Mouse (Mus musculus) hindbrain, embryonic 12.5 days (tissue): ENCODE results near the gene Usp16. TPM values are rescaled to one million over a fixed set of nuclear protein-coding genes. Genes with fewer than 3 reads are reported as not detected.

Experiments used
- ATAC-seq: fragments of 200-750 bp; cut with Nextera tagmentation; 2 replicates; pipeline ENCODE4 v1.8.0; 2017; ENCODE audit warnings: moderate TSS enrichment; ENCODE audit not compliant: low FRiP score
- H3K27ac ChIP-seq: fragments of 300-500 bp; sonication (generic); 2 replicates; pipeline ENCODE4 v1.5.1; 2016; ENCODE audit warnings: mild to moderate bottlenecking
- H3K27me3 ChIP-seq: fragments of 300-500 bp; sonication (generic); 2 replicates; pipeline ENCODE4 v1.6.1; 2016; ENCODE audit warnings: mild to moderate bottlenecking
- H3K36me3 ChIP-seq: fragments of 300-500 bp; sonication (generic); 2 replicates; pipeline ENCODE4 v1.6.1; 2016; ENCODE audit warnings: mild to moderate bottlenecking
- H3K4me1 ChIP-seq: fragments of 300-500 bp; sonication (generic); 2 replicates; pipeline ENCODE4 v1.6.1; 2016
- H3K4me2 ChIP-seq: fragments of 300-500 bp; sonication (generic); replicated peaks from 2 replicates; pipeline ENCODE4 v1.6.1; 2016; ENCODE audit warnings: mild to moderate bottlenecking
- H3K4me3 ChIP-seq: fragments of 300-500 bp; sonication (generic); 2 replicates; pipeline ENCODE4 v1.5.1; 2016; ENCODE audit warnings: mild to moderate bottlenecking
- H3K9ac ChIP-seq: fragments of 300-500 bp; sonication (generic); 2 replicates; pipeline ENCODE4 v1.6.1; 2016; ENCODE audit warnings: mild to moderate bottlenecking, moderate library complexity
- H3K9me3 ChIP-seq: fragments of 300-500 bp; sonication (generic); replicated peaks from 2 replicates; pipeline ENCODE4 v1.6.1; 2016; ENCODE audit warnings: mild to moderate bottlenecking
- WGBS: fragments of 180-500 bp; shearing (Covaris S2); methylation state at CpG from one replicate; pipeline ENCODE4 v1.1.7; 2016; 5-methylcytosine and 5-hydroxymethylcytosine counted together
- polyA plus RNA-seq: library from polyadenylated mRNA; unstranded; fragments of >200 nt; fragmentation: Nextera tagmentation; extraction: Ambion mirVana; gene quantifications from 2 replicates; pipeline ENCODE4 v1.2.1, GENCODE M21; 2016

Gene Usp16
- polyA plus RNA-seq, 1 experiment from 2014 or later: 41.5 TPM

DNA sequence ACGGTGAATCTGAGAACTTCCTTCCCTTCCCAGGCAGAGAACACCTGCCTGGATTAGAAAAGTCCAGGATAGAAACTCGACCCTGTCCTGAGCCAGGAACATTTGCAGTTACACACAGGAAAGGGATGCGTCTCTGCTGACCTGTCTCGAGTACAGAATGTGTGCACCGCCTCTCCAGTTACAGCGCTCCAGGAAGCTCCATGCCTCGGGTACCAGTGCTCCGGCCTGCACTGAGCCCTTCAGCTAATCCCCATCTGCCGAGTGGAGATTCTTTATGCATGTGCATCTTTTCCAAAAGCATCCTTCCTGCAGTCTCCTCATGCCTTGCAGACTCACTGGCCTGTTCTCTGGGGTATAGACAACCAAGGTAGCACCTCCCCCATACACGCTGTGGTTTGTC is 74.3 kb downstream of the Usp16 start:
- no peak for ATAC-seq
- H3K4me3 ChIP-seq: no peak overlapping the region
- no peak overlapping the region for H3K27ac ChIP-seq
- no peaks in the 10 kb centered on the region for H3K27me3 ChIP-seq
- H3K9ac ChIP-seq: no peak overlapping the region
- 78% methylated on average over 10 of the region's 10 CpGs for WGBS
- no peaks in the 10 kb centered on the region for H3K9me3 ChIP-seq
- H3K36me3 ChIP-seq: no peaks in the 10 kb centered on the region
- no peak overlapping the region for H3K4me2 ChIP-seq
- H3K4me1 ChIP-seq: no peaks in the 10 kb centered on the region

Other genes with a start within 250 kb of the Usp16 start
- 17.4 and 19.9 TPM in 2 replicates for gene N6amt1, start 100.5 kb upstream of the Usp16 start, polyA plus RNA-seq
- gene Ltn1, start 22.1 kb upstream of the Usp16 start, polyA plus RNA-seq: 34.8 and 36.0 TPM in 2 replicates
- 11.5 and 11.9 TPM in 2 replicates for gene Rwdd2b, start 14.1 kb upstream of the Usp16 start, polyA plus RNA-seq
- gene Cct8, start 41.2 kb downstream of the Usp16 start, polyA plus RNA-seq: 462 and 475 TPM in 2 replicates
- 0.13 TPM in 1 of 2 replicates, not detected in the other for gene Map3k7cl, start 98.6 kb downstream of the Usp16 start, polyA plus RNA-seq
- 26.2 and 26.3 TPM in 2 replicates for gene Bach1, start 244.2 kb downstream of the Usp16 start, polyA plus RNA-seq